Mouse (Mus musculus) stomach, postnatal 0 days (tissue): Measurements from ENCODE around the gene Mrps6.

Experiments used
- CTCF ChIP-seq: IDR thresholded peaks from 2 replicates; pipeline ENCODE4 v1.5.1; 2016; ENCODE audit warnings: antibody characterized with exemption, low read depth, mild to moderate bottlenecking, moderate library complexity
- EP300 ChIP-seq: optimal IDR thresholded peaks from 2 replicates; pipeline ENCODE3; 2016; ENCODE audit warnings: antibody characterized with exemption

- TF ChIP-seq CTCF, result no peak
- no peak for TF ChIP-seq EP300
Measured at GRCm38 (mm10) chr16:92057456-92057851, 616 bp upstream of the Mrps6 start.
